Mouse (Mus musculus) liver (tissue): ENCODE measurements at regions not wholly inside any gene's neighbourhood (a gene's known extent, or its start where the extent isn't known, plus 50 kb on each side); places are given as distances from the start of the nearest gene placed in this dataset.
A peak's percentile ranks its signal among the peaks of the same experiment; 100 is the strongest.
"Not testable (repeated sequence)": the region's sequence is repeated elsewhere in the genome, so short reads cannot be mapped to it uniquely, and the experiment has no call there.

ENCODE experiments used
- DNase-seq: peaks from one replicate; pipeline ENCODE4 v3.0.0-alpha.2; 2020; ENCODE audit warnings: mixed read lengths

DNA sequence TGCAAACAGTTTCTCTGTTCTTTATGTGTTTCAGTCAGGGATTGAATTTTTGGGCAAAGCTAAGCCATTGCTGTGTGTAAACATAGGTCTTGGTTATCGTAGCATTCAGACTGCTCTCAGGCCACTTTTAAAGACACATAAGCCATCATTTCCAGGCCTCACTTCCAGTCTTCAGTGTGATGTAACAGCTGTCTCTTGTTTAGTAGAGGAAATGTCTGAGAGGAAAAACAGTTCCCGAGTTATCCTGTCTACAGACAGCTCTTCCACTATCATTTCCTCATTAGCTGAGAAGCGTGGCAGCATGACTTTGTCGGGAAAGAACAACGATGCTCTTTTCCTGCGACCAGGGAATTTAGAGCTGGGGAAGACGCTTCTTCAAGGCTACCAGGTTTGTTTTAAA is 196.9 kb downstream of the Fam198b start:
- DNase-seq = no peak

GRCm38 (mm10) chr3:80082780-80083519 is 198.6 kb downstream of the Fam198b start:
- DNase-seq = no peak

- no peak for DNase-seq
These were observed 199.8 kb downstream of the Fam198b start for GRCm38 (mm10) chr3:80084168-80084567.

- DNase-seq = peak; percentile 20
These were observed 215.3 kb downstream of the Fam198b start for GRCm38 (mm10) chr3:80099625-80100024.

GRCm38 (mm10) chr3:80120177-80120736 is 235.9 kb downstream of the Fam198b start:
- DNase-seq = no peak

DNA sequence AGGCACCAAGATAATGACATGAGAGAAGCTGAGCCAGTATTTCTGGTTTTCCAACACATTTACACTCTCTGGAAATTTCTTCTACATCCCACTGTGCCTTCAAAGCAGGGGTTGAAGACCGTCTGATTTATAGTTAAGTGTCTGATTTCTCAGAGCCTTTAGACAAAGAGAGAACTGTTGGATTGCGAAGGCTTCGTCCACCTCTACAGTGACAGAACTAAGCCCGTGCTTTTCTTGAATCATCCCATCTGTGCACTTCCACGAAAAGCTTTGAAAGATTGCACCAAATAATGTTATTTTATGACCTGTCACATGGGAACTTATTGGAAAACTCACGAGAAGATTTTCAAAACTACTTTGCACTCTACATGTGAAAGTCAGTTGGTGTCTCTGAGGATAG is 239.3 kb downstream of the Fam198b start:
- DNase-seq = no peak

GRCm38 (mm10) chr3:80124621-80125020 is 240.3 kb downstream of the Fam198b start:
- no peak for DNase-seq

- no peak for DNase-seq
These were observed 257.4 kb downstream of the Fam198b start for GRCm38 (mm10) chr3:80141697-80142096.

- DNase-seq = no peak
These were observed 276.1 kb downstream of the Fam198b start for GRCm38 (mm10) chr3:80160473-80160872.

DNA sequence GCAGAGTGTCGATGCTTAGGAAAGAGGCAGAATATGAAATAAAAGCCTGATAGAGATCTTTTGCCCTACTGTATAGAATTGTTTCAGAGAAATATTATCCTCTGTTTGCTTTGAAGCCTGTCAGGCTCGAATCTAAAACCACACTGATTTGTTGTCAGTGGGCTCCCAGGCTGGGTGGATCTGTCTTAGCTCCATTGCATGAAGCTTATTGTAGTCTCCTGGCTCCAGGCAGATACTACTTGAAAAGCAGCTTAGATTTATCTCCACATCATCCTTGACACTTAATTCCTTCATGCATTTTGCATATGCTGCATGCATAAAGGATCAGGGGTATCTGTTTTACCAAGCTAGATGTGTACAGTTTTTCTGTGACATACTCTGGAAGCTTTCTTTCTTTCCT is 297.4 kb downstream of the Fam198b start:
- DNase-seq = no peak

DNA sequence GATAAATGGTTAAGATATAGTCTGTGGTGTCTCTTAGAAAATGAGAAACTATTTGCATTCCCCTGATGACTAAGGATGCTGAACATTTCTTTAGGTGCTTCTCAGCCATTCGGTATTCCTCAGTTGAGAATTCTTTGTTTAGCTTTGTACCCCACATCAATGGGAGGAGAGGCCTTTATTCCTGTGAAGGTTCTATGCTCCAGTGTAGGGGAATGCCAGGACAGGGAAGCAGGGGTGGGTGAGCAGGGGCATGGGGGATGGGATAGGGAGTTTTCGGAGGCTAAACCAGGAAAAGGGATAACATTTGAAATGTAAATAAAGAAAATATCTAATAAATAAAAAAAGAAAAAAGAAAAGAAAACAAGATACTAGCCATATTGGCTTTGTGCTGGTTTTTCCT is 297.8 kb downstream of the Fam198b start:
- DNase-seq = not testable (repeated sequence)

GRCm38 (mm10) chr3:80187406-80187805 is 303.1 kb downstream of the Fam198b start:
- no peak for DNase-seq

GRCm38 (mm10) chr3:80200904-80201303 is 316.6 kb downstream of the Fam198b start:
- no peak for DNase-seq

GRCm38 (mm10) chr3:80204821-80205220 is 320.5 kb downstream of the Fam198b start:
- DNase-seq = no peak

GRCm38 (mm10) chr3:80205351-80205750 is 321.0 kb downstream of the Fam198b start:
- DNase-seq = no peak

DNA sequence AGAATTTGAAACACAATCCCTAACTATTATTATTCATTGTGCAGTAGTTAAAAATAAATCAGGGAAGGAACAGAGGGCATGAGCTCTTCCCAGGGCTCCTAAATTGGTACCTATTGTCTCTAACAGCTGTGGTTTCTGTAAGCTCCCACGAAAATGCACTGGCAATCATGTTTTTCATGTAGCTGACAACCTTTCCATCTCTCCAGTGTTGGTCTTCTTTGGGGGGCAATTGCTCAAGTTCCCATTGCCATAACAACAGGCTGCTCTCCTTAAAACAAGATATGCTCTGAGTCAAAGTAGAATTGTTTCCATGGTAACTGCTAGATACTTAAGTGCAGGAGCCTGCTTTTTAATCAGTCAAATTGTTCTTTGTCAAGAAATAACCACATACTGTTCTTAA is 322.7 kb downstream of the Fam198b start:
- no peak for DNase-seq

DNA sequence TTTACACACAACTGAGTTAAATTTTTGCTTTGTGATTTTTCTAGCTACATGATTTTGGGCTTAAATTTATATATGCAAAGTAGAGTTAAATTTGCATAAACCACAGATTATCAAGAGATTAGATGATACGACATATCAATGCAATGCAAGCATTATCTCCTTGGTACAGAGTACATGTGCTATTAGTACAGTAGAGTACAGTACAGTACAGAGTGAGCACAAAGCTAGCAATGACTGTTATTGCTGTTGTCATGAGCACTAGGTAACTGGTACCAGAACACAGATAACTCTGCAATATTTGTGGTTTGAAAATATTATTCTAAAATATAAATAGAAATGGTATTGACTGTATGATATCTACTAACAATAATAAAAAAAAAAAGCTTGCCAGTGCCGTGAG is 323.7 kb downstream of the Fam198b start:
- no peak for DNase-seq

DNA sequence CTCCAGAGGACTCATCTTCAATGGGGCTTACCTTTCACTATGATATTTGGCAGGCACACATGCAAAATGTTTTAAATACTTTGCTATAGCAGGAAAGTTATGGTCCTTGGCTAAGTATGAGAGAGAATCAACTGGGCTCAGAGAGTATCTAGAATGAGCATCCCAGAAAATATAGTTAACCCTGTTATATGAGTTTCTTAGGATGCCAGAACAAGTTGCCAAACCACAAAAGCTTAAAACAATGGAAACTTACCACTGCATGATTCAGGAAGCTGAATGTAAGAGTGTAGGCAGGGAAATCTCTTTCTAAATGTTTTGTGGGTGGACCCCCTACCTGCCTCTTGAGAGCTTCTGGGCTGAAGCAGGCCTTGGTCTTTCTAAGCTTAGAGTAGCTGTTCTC is 325.3 kb downstream of the Fam198b start:
- DNase-seq = no peak

GRCm38 (mm10) chr3:80211323-80212109 is 327.2 kb downstream of the Fam198b start:
- no peak for DNase-seq

- DNase-seq = no peak
These were observed 364.3 kb downstream of the Fam198b start for GRCm38 (mm10) chr3:80248611-80249010.

- DNase-seq = no peak
These were observed 365.6 kb downstream of the Fam198b start for GRCm38 (mm10) chr3:80249974-80250373.

DNA sequence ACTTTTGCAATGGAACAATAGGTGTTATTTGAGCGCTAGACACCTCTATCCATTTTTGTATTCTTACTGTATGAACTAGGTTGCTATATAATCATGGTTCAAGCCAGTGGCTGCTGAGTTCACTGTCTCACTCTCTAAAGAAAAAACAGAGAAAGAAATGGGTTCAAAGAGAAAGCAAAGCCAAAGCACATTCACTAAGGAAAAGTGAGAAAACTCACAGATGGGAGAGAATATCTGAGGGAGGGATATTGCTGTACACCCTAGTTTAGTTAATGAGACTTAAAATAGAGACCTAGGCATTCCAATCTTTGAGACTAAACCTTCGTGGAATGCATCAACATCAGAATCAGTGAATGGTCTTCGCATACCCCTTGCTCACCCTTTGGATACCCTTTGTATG is 371.0 kb downstream of the Fam198b start:
- no peak for DNase-seq

DNA sequence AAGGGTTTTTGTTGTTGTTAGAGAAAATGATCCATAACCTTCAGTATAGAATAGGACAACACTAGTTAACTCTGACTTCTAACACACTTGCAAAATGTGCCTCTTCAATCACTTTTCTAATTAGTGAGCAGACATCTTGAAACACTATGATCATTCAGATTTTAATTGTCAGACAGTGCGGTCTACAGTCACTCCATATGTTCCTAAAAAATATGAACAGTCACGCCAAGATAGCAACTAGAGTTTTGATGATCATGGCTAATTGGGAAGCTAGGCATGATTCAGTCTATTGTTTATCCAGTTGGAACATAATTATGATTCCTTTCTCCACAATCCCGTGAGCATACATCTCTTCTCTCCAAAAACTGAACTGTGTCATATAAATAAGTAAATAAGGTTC is 372.1 kb downstream of the Fam198b start:
- DNase-seq = no peak

DNA sequence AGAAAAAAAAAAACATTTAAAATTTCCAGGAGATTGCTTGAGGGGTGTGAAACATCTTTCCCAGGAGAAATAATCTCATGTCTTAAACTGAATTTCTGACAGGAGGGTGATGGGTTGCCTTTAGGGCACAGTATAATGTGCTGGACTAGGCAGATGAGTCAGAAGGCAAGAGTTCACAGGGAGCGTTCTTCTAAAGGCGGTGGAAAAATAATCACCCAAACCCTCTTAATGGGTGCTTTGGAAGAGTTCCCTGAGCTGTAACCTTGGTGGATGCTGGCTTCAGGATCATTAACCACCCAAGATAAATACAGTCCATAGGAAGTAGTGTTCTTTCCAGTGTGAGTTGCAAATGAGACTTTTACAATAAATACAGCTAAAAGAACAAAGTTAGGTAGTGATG is 378.8 kb downstream of the Fam198b start:
- no peak for DNase-seq
